Mouse (Mus musculus) C3H10T1/2 (cell line): Measurements from ENCODE around the gene Papln. TPM values are rescaled to one million over a fixed set of nuclear protein-coding genes. Genes with fewer than 3 reads are reported as not detected.

Experiments
- polyA plus RNA-seq, 2 experiments: library from polyadenylated mRNA; unstranded; fragments of >200 nt; fragmentation: generic; extraction: Trizol; gene quantifications; one replicate each; pipeline ENCODE4 v1.2.1; 2012; ENCODE audit warnings: missing spikeins in 2 of 2

Gene Papln
- not detected for polyA plus RNA-seq

DNA sequence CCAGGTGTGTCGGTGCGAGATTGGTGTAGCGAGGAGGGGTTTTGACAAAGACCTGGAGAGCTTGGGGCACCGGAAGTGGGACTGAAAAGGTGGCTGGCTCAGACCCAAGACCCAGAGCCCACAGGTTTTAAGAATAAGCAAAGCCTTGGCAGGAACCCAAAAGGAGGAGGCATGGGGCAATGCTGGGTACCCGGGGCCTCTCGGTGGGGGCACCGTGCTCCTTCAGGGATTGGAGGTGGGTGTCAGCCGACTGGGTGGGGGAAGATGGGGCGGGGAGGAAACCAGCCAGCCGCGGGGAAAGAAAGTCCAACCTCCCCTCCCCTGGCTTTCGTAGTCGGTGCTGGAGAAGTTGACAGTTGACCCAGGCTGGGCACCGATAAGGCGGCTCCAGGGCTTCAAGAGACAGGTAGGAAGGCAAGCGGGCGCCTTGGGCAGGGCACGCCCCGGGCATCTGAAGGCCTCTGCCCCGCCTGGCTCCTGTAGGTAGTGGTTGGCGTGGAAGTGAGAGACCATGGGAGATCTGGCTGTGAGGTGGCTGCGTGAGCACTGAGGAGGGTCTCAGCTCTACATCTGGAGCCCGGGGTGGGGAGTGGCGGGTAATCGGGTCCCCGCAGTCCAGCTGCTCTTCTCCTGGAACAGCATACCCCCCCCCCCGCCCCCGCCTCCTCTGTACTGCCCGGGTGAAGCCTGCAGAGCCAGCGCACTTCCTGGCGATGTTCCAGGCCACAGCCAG lies at the start of gene Papln:
Papln (plus strand) TSS at position 324 of the 733 bp plus-strand sequence.

Other genes starting within 250 kb of the Papln start
- gene Dcaf4, start 243.2 kb upstream of the Papln start, polyA plus RNA-seq = 10 to 100 TPM; 12.1 to 38.7 TPM
- gene Zfyve1, start 166.4 kb upstream of the Papln start, polyA plus RNA-seq = 10 to 100 TPM in 1 of 2 experiments, 1 to 10 TPM in 1; 2.6 to 26.4 TPM
- gene Rbm25, start 132.4 kb upstream of the Papln start, polyA plus RNA-seq = 10 to 100 TPM in 1 of 2 experiments, 1 to 10 TPM in 1; 8.0 to 18.3 TPM
- 10 to 100 TPM; 22.5 to 43.9 TPM for gene Psen1, start 75.5 kb upstream of the Papln start, polyA plus RNA-seq
- gene Numb, start 158.3 kb downstream of the Papln start, polyA plus RNA-seq = 10 to 100 TPM in 1 of 2 experiments, 1 to 10 TPM in 1; 1.1 to 11.2 TPM
- gene Riox1, start 187.0 kb downstream of the Papln start, polyA plus RNA-seq = 1 to 10 TPM; 7.9 to 8.7 TPM
- gene Heatr4, start 221.2 kb downstream of the Papln start, polyA plus RNA-seq = not detected
- 1 to 10 TPM in 1 of 2 experiments, under 1 TPM in 1; 0.28 to 8.4 TPM for gene Acot2, start 224.2 kb downstream of the Papln start, polyA plus RNA-seq
- gene Acot1, start 245.9 kb downstream of the Papln start, polyA plus RNA-seq = under 1 TPM in 1 of 2 experiments, not detected in 1; 0.11 TPM